Mouse (Mus musculus): ENCODE data around the gene H2-M3.
A peak's percentile ranks its signal among the peaks of the same experiment; 100 is the strongest.

GRCm38 (mm10) chr17:37250544-37250943 lies 19.5 kb upstream of the H2-M3 start:
- TF ChIP-seq CTCF (IDR thresholded peaks at IDR 0.05; ENCODE audit: low read depth) (peak; percentile 38), EP300 (IDR thresholded peaks at IDR 0.05; ENCODE audit: low read depth) (no peak)
